Mouse (Mus musculus) liver, embryonic 11.5 days (tissue): ENCODE measurements at regions not wholly inside any gene's neighbourhood (a gene's known extent, or its start where the extent isn't known, plus 50 kb on each side); places are given as distances from the start of the nearest gene placed in this dataset.

ENCODE experiments used
- ATAC-seq: fragments of 200-750 bp; cut with Nextera tagmentation; replicated peaks from 2 replicates; pipeline ENCODE4 v1.8.0; 2017; ENCODE audit warnings: moderate number of reproducible peaks, mild to moderate bottlenecking, moderate TSS enrichment, moderate library complexity; ENCODE audit not compliant: low FRiP score
- DNase-seq: peaks from one replicate; pipeline ENCODE4 v3.0.0-alpha.2; 2017; ENCODE audit warnings: low spot score
- H3K27ac ChIP-seq: fragments of 300-500 bp; sonication (generic); 2 replicates; pipeline ENCODE4 v1.5.1; 2014; ENCODE audit warnings: mild to moderate bottlenecking, low read depth, low read length, control low read depth
- H3K27me3 ChIP-seq: fragments of 300-500 bp; sonication (generic); replicated peaks from 2 replicates; pipeline ENCODE4 v1.6.1; 2014; ENCODE audit warnings: low read length, mixed read lengths; ENCODE audit not compliant: control insufficient read depth, insufficient read depth
- H3K36me3 ChIP-seq: fragments of 300-500 bp; sonication (generic); 2 replicates; pipeline ENCODE4 v1.6.1; 2014; ENCODE audit warnings: mild to moderate bottlenecking, low read length, moderate library complexity, mixed read lengths; ENCODE audit not compliant: control insufficient read depth, insufficient read depth
- H3K4me1 ChIP-seq: fragments of 300-500 bp; sonication (generic); replicated peaks from 2 replicates; pipeline ENCODE4 v1.6.1; 2014; ENCODE audit warnings: low read length, mixed read lengths; ENCODE audit not compliant: control insufficient read depth, insufficient read depth
- H3K4me2 ChIP-seq: fragments of 300-500 bp; sonication (generic); 2 replicates; pipeline ENCODE4 v1.6.1; 2014; ENCODE audit warnings: mild to moderate bottlenecking, control low read depth, moderate library complexity
- H3K4me3 ChIP-seq: fragments of 300-500 bp; sonication (generic); 2 replicates; pipeline ENCODE4 v1.5.1; 2014; ENCODE audit warnings: low read depth, low read length, control low read depth
- H3K9ac ChIP-seq: fragments of 300-500 bp; sonication (generic); 2 replicates; pipeline ENCODE4 v1.6.1; 2014; ENCODE audit warnings: low read depth, low read length, control low read depth
- H3K9me3 ChIP-seq: fragments of 300-500 bp; sonication (generic); 2 replicates; pipeline ENCODE4 v1.6.1; 2016; ENCODE audit warnings: low read length, inconsistent platforms, mixed read lengths; ENCODE audit not compliant: control insufficient read depth
- WGBS: fragments of 180-500 bp; shearing (Covaris S2); extraction: QIAGEN DNeasy Blood & Tissue Kit; methylation state at CpG from one replicate; pipeline ENCODE4 v1.1.7; 2014; 5-methylcytosine and 5-hydroxymethylcytosine counted together

- 60% methylated on average over 12 of the region's 12 CpGs for WGBS
- Histone ChIP-seq H3K4me1 (no peaks in the 10 kb centered on the region), H3K9me3 (no peaks in the 10 kb centered on the region), H3K27me3 (no peaks in the 10 kb centered on the region), H3K4me3 (no peak overlapping the region), H3K36me3 (no peaks in the 10 kb centered on the region), H3K4me2 (no peak overlapping the region), H3K27ac (no peak overlapping the region), H3K9ac (no peak overlapping the region)
- DNase-seq (no peak), ATAC-seq (no peak)
Observed at GRCm38 (mm10) chr4:54021069-54021829, 195.4 kb downstream of the Tmem38b start.

GRCm38 (mm10) chr4:54021861-54022385, 196.1 kb downstream of the Tmem38b start:
- Histone ChIP-seq H3K4me2 (no peak overlapping the region), H3K4me1 (no peaks in the 10 kb centered on the region), H3K36me3 (no peaks in the 10 kb centered on the region), H3K9me3 (no peaks in the 10 kb centered on the region), H3K27ac (no peak overlapping the region), H3K27me3 (no peaks in the 10 kb centered on the region), H3K9ac (no peak overlapping the region), H3K4me3 (no peak overlapping the region)
- DNase-seq (no peak), ATAC-seq (no peak)
- WGBS: 66% methylated on average over 6 of the region's 6 CpGs

GRCm38 (mm10) chr4:54026919-54027318, 201.1 kb downstream of the Tmem38b start:
- WGBS: 73% methylated on average over 3 of the region's 3 CpGs
- Histone ChIP-seq H3K4me1 (no peaks in the 10 kb centered on the region), H3K27me3 (no peaks in the 10 kb centered on the region), H3K9me3 (no peaks in the 10 kb centered on the region), H3K9ac (no peak overlapping the region), H3K4me2 (no peak overlapping the region), H3K27ac (no peak overlapping the region), H3K4me3 (no peak overlapping the region), H3K36me3 (no peaks in the 10 kb centered on the region)
- DNase-seq (no peak), ATAC-seq (no peak)

GRCm38 (mm10) chr4:54027565-54028237, 201.9 kb downstream of the Tmem38b start:
- ATAC-seq (no peak), DNase-seq (no peak)
- no peak overlapping the region for H3K4me2 ChIP-seq
- H3K36me3 ChIP-seq: no peaks in the 10 kb centered on the region
- no peaks in the 10 kb centered on the region for H3K27me3 ChIP-seq
- H3K27ac ChIP-seq: no peak overlapping the region
- H3K9me3 ChIP-seq: no peaks in the 10 kb centered on the region
- no peak overlapping the region for H3K9ac ChIP-seq
- no peaks in the 10 kb centered on the region for H3K4me1 ChIP-seq
- H3K4me3 ChIP-seq: no peak overlapping the region
- WGBS: 40% methylated on average over 5 of the region's 5 CpGs

- DNase-seq (no peak), ATAC-seq (no peak)
- 62% methylated on average over 14 of the region's 14 CpGs for WGBS
- Histone ChIP-seq H3K9me3 (no peaks in the 10 kb centered on the region), H3K9ac (no peak overlapping the region), H3K4me3 (no peak overlapping the region), H3K4me2 (no peak overlapping the region), H3K27ac (no peak overlapping the region), H3K36me3 (no peaks in the 10 kb centered on the region), H3K27me3 (no peaks in the 10 kb centered on the region), H3K4me1 (no peaks in the 10 kb centered on the region)
Observed at GRCm38 (mm10) chr4:54045258-54046029, 219.6 kb downstream of the Tmem38b start.

- H3K27ac ChIP-seq: no peak overlapping the region
- H3K9me3 ChIP-seq: peaks cover 2% of the 10 kb centered on the region; the same call in 1 of the 2 replicates
- H3K9ac ChIP-seq: no peak overlapping the region
- no peaks in the 10 kb centered on the region for H3K4me1 ChIP-seq
- H3K4me3 ChIP-seq: no peak overlapping the region
- H3K4me2 ChIP-seq: no peak overlapping the region
- ATAC-seq: no peak
- no peak for DNase-seq
- no peaks in the 10 kb centered on the region for H3K36me3 ChIP-seq
- WGBS: 70% methylated on average over 4 of the region's 4 CpGs
- no peaks in the 10 kb centered on the region for H3K27me3 ChIP-seq
Observed at GRCm38 (mm10) chr4:54064331-54064730, 238.5 kb downstream of the Tmem38b start.

- ATAC-seq (no peak), DNase-seq (no peak)
- H3K27ac ChIP-seq: no peak overlapping the region
- H3K4me3 ChIP-seq: no peak overlapping the region
- H3K4me2 ChIP-seq: no peak overlapping the region
- H3K4me1 ChIP-seq: no peaks in the 10 kb centered on the region
- no peak overlapping the region for H3K9ac ChIP-seq
- H3K9me3 ChIP-seq: no peaks in the 10 kb centered on the region
- no peaks in the 10 kb centered on the region for H3K36me3 ChIP-seq
- 70% methylated on average over 4 of the region's 4 CpGs for WGBS
- H3K27me3 ChIP-seq: no peaks in the 10 kb centered on the region
Observed at GRCm38 (mm10) chr4:54071951-54072350, 246.1 kb downstream of the Tmem38b start.

GRCm38 (mm10) chr4:54072482-54072881, 246.6 kb downstream of the Tmem38b start:
- 62% methylated on average over 3 of the region's 3 CpGs for WGBS
- Histone ChIP-seq H3K27me3 (no peaks in the 10 kb centered on the region), H3K36me3 (no peaks in the 10 kb centered on the region), H3K4me3 (no peak overlapping the region), H3K4me2 (no peak overlapping the region), H3K9me3 (no peaks in the 10 kb centered on the region), H3K4me1 (no peaks in the 10 kb centered on the region), H3K27ac (no peak overlapping the region), H3K9ac (no peak overlapping the region)
- DNase-seq (no peak), ATAC-seq (no peak)
